Mouse (Mus musculus) lung, adult 2 months (tissue): ENCODE measurements around the gene Flvcr1. TPM values are rescaled to one million over a fixed set of nuclear protein-coding genes. Genes with fewer than 3 reads are reported as not detected.
"Not testable (repeated sequence)": the region's sequence is repeated elsewhere in the genome, so short reads cannot be mapped to it uniquely, and the experiment has no call there.

ENCODE experiments used
- DNase-seq: peaks from one replicate; pipeline ENCODE4 v3.0.0; 2022
- H3K4me1 ChIP-seq: fragments of 200-500 bp; 2 replicates; pipeline ENCODE4 v1.6.1; 2011; ENCODE audit warnings: low read length; ENCODE audit not compliant: control insufficient read depth, insufficient read depth
- H3K4me3 ChIP-seq: fragments of 200-500 bp; replicated peaks from 2 replicates; pipeline ENCODE3; 2011; ENCODE audit warnings: low read depth, mild to moderate bottlenecking, control low read depth, low read length; ENCODE audit errors: extremely low read depth
- CTCF ChIP-seq: fragments of 200-500 bp; IDR thresholded peaks from 2 replicates; pipeline ENCODE4 v1.5.1; 2011; ENCODE audit warnings: mild to moderate bottlenecking, low read length, control low read depth; ENCODE audit not compliant: insufficient read depth
- POLR2A ChIP-seq: fragments of 200-500 bp; IDR thresholded peaks from 2 replicates; pipeline ENCODE4 v1.6.1; 2011; ENCODE audit warnings: low read depth, mild to moderate bottlenecking, control low read depth, low read length, borderline replicate concordance; ENCODE audit errors: extremely low read depth
- WGBS: fragments of 180-500 bp; shearing (Covaris S2); methylation state at CpG from one replicate; pipeline ENCODE4 v1.1.7; 2018; 5-methylcytosine and 5-hydroxymethylcytosine counted together
- polyA plus RNA-seq: library from polyadenylated mRNA; depleted of rRNA; stranded (reverse); fragments of >200 nt; gene quantifications from 2 replicates; pipeline ENCODE4 v1.2.3, GENCODE M21; 2012

The Flvcr1 gene
- polyA plus RNA-seq, 1 experiment, result 19.9 TPM

GRCm38 (mm10) chr1:191042106-191042505, 16.1 kb upstream of the Flvcr1 start:
- 75% methylated on average over 5 of the region's 5 CpGs for WGBS
- Histone ChIP-seq H3K4me1 (no peaks in the 10 kb centered on the region), H3K4me3 (no peak overlapping the region)
- TF ChIP-seq CTCF (no peak), POLR2A (no peak)
- DNase-seq, result no peak

- no peaks in the 10 kb centered on the region for H3K4me1 ChIP-seq
- H3K4me3 ChIP-seq, result no peak overlapping the region
- TF ChIP-seq POLR2A (no peak), CTCF (no peak)
- no peak for DNase-seq
Measured at GRCm38 (mm10) chr1:191041352-191041751, 15.4 kb upstream of the Flvcr1 start.

GRCm38 (mm10) chr1:191037999-191038398, 12.0 kb upstream of the Flvcr1 start:
- WGBS, result 85% methylated on average over 4 of the region's 4 CpGs
- TF ChIP-seq POLR2A, result no peak
- TF ChIP-seq CTCF, result no peak
- Histone ChIP-seq H3K4me3 (no peak overlapping the region), H3K4me1 (no peaks in the 10 kb centered on the region)
- DNase-seq, result no peak

- WGBS, result 59% methylated on average over 6 of the region's 6 CpGs
- TF ChIP-seq POLR2A (no peak), CTCF (no peak)
- no peak within 1 kb of the TSS for H3K4me3 ChIP-seq
- DNase-seq, result no peak
- no peaks in the 10 kb centered on the region for H3K4me1 ChIP-seq
Measured at GRCm38 (mm10) chr1:191036554-191037334, 10.8 kb upstream of the Flvcr1 start, which contains the start of gene Spata45. TSS of gene Spata45 (plus strand) at chr1:191036639.

GRCm38 (mm10) chr1:191035649-191036048, 9.7 kb upstream of the Flvcr1 start:
- TF ChIP-seq CTCF (no peak), POLR2A (no peak)
- 31% methylated on average over 4 of the region's 4 CpGs for WGBS

GRCm38 (mm10) chr1:191030922-191031425, 5.0 kb upstream of the Flvcr1 start:
- H3K4me1 ChIP-seq, DNase-seq, H3K4me3 ChIP-seq: not testable (repeated sequence)
- 49% methylated on average over 6 of the region's 6 CpGs for WGBS

More at GRCm38 (mm10) chr1:191035649-191036048, 9.7 kb upstream of the Flvcr1 start:
- DNase-seq, result no peak
- Histone ChIP-seq H3K4me3 (no peak overlapping the region), H3K4me1 (no peaks in the 10 kb centered on the region)

GRCm38 (mm10) chr1:191030182-191030581, 4.2 kb upstream of the Flvcr1 start:
- TF ChIP-seq CTCF (no peak), POLR2A (no peak)
- no peak overlapping the region for H3K4me3 ChIP-seq
- H3K4me1 ChIP-seq, result peaks cover 5% of the 10 kb centered on the region
- no peak for DNase-seq
- WGBS, result 53% methylated on average over 10 of the region's 10 CpGs

GRCm38 (mm10) chr1:191025016-191026012, 644 bp downstream of the Flvcr1 start:
- Histone ChIP-seq H3K4me3 (peak overlapping the region; percentile 87), H3K4me1 (peaks cover 8% of the 10 kb centered on the region)
- 4% methylated on average over 69 of the region's 69 CpGs for WGBS
- peak; percentile 59 for DNase-seq
- no peak for TF ChIP-seq CTCF
- no peak for TF ChIP-seq POLR2A

GRCm38 (mm10) chr1:191023806-191024205, 2.2 kb downstream of the Flvcr1 start:
- 89% methylated on average over 6 of the region's 6 CpGs for WGBS
- H3K4me1 ChIP-seq, result not testable (repeated sequence)

More at GRCm38 (mm10) chr1:191023806-191024205, 2.2 kb downstream of the Flvcr1 start:
- not testable (repeated sequence) for DNase-seq, H3K4me3 ChIP-seq
